Comparison of ENCODE assay signal across 8 mouse cellular contexts in the genomic region with DNA sequence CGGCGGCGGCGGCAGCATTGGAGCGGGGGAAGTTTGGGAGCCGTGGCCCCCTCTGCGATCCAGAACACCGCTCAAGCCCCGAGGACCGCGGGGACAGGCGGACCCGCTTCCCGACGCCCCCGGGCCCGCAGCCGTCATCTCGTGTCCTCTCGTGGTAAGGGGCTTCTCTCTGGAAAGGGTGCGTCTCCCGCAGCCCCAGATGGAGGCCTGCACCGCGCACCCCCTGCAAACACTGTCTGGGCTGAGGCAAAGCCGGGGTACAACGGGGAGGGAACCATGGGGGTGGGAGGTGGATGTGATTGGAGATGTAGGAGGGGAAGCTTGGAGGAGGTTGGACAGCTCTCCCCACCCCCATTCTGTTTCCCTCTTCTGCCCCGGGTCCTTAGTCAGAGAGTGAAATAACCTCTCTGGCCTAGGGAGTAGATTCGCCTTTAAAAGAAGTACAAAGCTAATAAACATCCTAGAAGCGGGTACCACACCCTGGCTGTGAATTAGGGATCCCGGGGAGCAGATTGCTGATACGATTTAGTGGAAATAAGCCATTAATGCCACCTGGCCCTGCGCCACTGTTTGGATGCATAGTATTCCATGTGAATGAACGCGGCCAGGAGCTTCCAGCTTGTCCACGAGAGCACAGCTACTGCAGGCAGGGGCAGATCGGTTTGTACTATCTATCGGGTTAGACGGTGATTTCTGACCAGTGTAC. TPM values are rescaled to one million over a fixed set of nuclear protein-coding genes. Genes with fewer than 3 reads are reported as not detected.
DNase-seq lines count a peak whose midpoint lies in the region; ATAC-seq lines count a peak whose summit lies in the region.

No protein-coding gene starts in this region.

- H3K9ac ChIP-seq in forebrain, embryonic 12.5 days = peak overlapping the region; percentile 76
- H3K9ac ChIP-seq in hindbrain, embryonic 13.5 days = peak overlapping the region; percentile 87

- H3K27ac ChIP-seq in forebrain, embryonic 12.5 days = no peak overlapping the region
- peak overlapping the region; percentile 89 for H3K27ac ChIP-seq in hindbrain, embryonic 13.5 days

- 1% methylated on average over 38 of the region's 38 CpGs for WGBS in forebrain, embryonic 12.5 days
- WGBS in hindbrain, embryonic 13.5 days = 2% methylated on average over 38 of the region's 38 CpGs

- peaks cover 20% of the 10 kb centered on the region for H3K4me1 ChIP-seq in erythroblast, embryonic 14.5 days (ENCODE audit: control insufficient read depth)
- peaks cover 20% of the 10 kb centered on the region for H3K4me1 ChIP-seq in forebrain, embryonic 12.5 days
- H3K4me1 ChIP-seq in hindbrain, embryonic 13.5 days (replicated peaks) = peaks cover 27% of the 10 kb centered on the region

- no peak for ATAC-seq in erythroblast, adult 5-6 weeks (replicated peaks; ENCODE audit: low FRiP score, poor library complexity, severe bottlenecking)
- peak; percentile 85 for ATAC-seq in forebrain, embryonic 12.5 days (ENCODE audit: low FRiP score)
- peak; percentile 88 for ATAC-seq in hindbrain, embryonic 13.5 days (ENCODE audit: low FRiP score)

- peaks cover 39% of the 10 kb centered on the region for H3K27me3 ChIP-seq in erythroblast, embryonic 14.5 days (ENCODE audit: control insufficient read depth)
- H3K27me3 ChIP-seq in forebrain, embryonic 12.5 days = no peaks in the 10 kb centered on the region
- no peaks in the 10 kb centered on the region for H3K27me3 ChIP-seq in hindbrain, embryonic 13.5 days

- H3K4me3 ChIP-seq in erythroblast, embryonic 14.5 days (replicated peaks) = peak overlapping the region; percentile 71
- H3K4me3 ChIP-seq in forebrain, embryonic 12.5 days (replicated peaks) = peak overlapping the region; percentile 76
- H3K4me3 ChIP-seq in hindbrain, embryonic 13.5 days = peak overlapping the region; percentile 80

- peak; percentile 78 for DNase-seq in brain, adult 2 months (ENCODE audit: low read depth, low spot score)
- DNase-seq in layer of hippocampus, postnatal 14 days (ENCODE audit: low spot score in 2 of 2) = peak; percentile 73 to 79
- DNase-seq in lung, postnatal 10 days = peak; percentile 61
- peak; percentile 32 to 42 for DNase-seq in right cerebral cortex, postnatal 36 days (ENCODE audit: low spot score in 2 of 2)

- H3K36me3 ChIP-seq in erythroblast, embryonic 14.5 days (ENCODE audit: control insufficient read depth) = no peaks in the 10 kb centered on the region
- peaks cover 2% of the 10 kb centered on the region; the same call in 1 of the 2 replicates for H3K36me3 ChIP-seq in forebrain, embryonic 12.5 days (replicated peaks)
- peaks cover 16% of the 10 kb centered on the region for H3K36me3 ChIP-seq in hindbrain, embryonic 13.5 days

- H3K9me3 ChIP-seq in erythroblast, embryonic 14.5 days (ENCODE audit: control insufficient read depth, low read length) = no peaks in the 10 kb centered on the region
- no peaks in the 10 kb centered on the region for H3K9me3 ChIP-seq in forebrain, embryonic 12.5 days
- H3K9me3 ChIP-seq in hindbrain, embryonic 13.5 days = no peaks in the 10 kb centered on the region

- peak overlapping the region; percentile 98 for H3K4me2 ChIP-seq in forebrain, embryonic 12.5 days
- peak overlapping the region; percentile 93 for H3K4me2 ChIP-seq in hindbrain, embryonic 13.5 days

RNA-seq across cellular contexts. Expression of a gene that starts 0.4 kb away (rescaled TPM):
- not detected in 2 replicates for polyA plus RNA-seq in erythroblast, embryonic 14.5 days (2012)
- not detected in 2 replicates for total RNA-seq in erythroblast, adult 5-6 weeks (2015; ENCODE audit: low replicate concordance)
- not detected in 2 replicates for total RNA-seq in erythroblast, adult 5-6 weeks (2017; ENCODE audit: low replicate concordance)
- 21.8 and 22.1 TPM in 2 replicates for polyA plus RNA-seq in forebrain, embryonic 12.5 days (2016; fragmentation: Nextera tagmentation; extraction: Ambion mirVana)
- polyA plus RNA-seq in hindbrain, embryonic 13.5 days (2015; fragmentation: Nextera tagmentation; extraction: Ambion mirVana) = 32.7 and 34.7 TPM in 2 replicates
- 10 to 100 TPM; 68.5 to 69.4 TPM for total RNA-seq in layer of hippocampus, postnatal 14 days (2021)

RNA-seq across cellular contexts. Expression of a gene that starts 0.6 kb away (rescaled TPM):
- polyA plus RNA-seq in erythroblast, embryonic 14.5 days (2012) = 0.13 and 0.18 TPM in 2 replicates
- 9.2 and 20.9 TPM in 2 replicates for total RNA-seq in erythroblast, adult 5-6 weeks (2015; ENCODE audit: low replicate concordance)
- 4.8 and 6.1 TPM in 2 replicates for total RNA-seq in erythroblast, adult 5-6 weeks (2017; ENCODE audit: low replicate concordance)
- polyA plus RNA-seq in forebrain, embryonic 12.5 days (2016; fragmentation: Nextera tagmentation; extraction: Ambion mirVana) = 22.7 and 25.0 TPM in 2 replicates
- polyA plus RNA-seq in hindbrain, embryonic 13.5 days (2015; fragmentation: Nextera tagmentation; extraction: Ambion mirVana) = 41.9 and 44.8 TPM in 2 replicates
- 10 to 100 TPM; 31.7 to 33.0 TPM for total RNA-seq in layer of hippocampus, postnatal 14 days (2021)

Comparison
In these comparisons a context has a peak if more than half of its experiments do, and no peak if none do; other contexts are left out.
1. RNA of a gene that starts 0.4 kb away (polyA plus RNA-seq): 32.7 to 34.7 TPM in hindbrain, embryonic 13.5 days and 21.8 to 22.1 TPM in forebrain, embryonic 12.5 days; not detected in erythroblast, embryonic 14.5 days; every median in the first group is over 10 times any median in the second.
2. RNA of a gene that starts 0.6 kb away (polyA plus RNA-seq): 41.9 to 44.8 TPM in hindbrain, embryonic 13.5 days and 22.7 to 25.0 TPM in forebrain, embryonic 12.5 days; 0.13 to 0.18 TPM in erythroblast, embryonic 14.5 days; every median in the first group is over 10 times any median in the second.
3. Peak in every context shown above with its lines, with median percentiles within 50 percentile points of each other: H3K4me3 ChIP-seq and DNase-seq.